Mouse (Mus musculus): ENCODE results near the gene 1700020N01Rik.

The 1700020N01Rik gene

DNA sequence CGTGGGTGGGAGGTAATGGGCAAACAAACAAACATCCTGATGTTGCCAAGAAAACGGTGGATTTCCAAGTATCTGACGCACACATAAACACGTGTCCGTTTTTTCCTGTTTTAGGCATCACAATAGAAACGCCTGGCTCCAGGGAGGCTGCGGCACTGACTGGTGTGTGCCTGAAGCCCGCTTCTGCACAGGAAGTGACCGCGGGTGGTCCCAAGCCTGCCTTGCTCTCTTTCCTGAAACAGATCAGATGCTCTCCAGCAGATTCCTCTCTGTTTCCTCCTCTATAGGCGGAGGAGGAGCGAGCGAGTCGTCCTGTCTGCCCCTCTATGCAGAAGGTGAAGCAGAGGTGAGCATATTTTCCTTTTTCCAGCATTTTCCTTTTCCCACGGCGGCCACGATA, 76.0 kb downstream of the 1700020N01Rik start:
- in situ Hi-C loops (cut with MboI, MseI) = no loop called here

DNA sequence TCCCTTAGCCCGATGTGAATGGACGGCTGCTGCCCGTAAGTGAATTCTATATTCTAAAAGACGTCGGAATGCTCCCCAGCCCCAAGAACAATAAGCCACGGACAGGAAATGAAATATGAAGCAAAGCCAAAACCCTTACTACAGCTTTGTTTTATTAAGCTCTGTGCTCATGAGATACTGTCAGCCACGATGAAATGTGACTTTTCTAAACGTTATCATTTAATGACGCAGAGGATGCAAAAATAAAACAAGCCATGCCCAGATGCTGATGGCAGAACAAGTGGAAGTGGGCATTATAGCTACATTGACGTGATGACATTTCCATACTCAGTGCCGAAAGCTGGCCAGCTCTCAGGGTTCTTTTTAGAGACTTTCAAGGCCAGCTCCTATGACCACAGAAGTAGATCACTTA, 76.8 kb downstream of the 1700020N01Rik start:
- in situ Hi-C loops (cut with MboI, MseI) = no loop called here

DNA sequence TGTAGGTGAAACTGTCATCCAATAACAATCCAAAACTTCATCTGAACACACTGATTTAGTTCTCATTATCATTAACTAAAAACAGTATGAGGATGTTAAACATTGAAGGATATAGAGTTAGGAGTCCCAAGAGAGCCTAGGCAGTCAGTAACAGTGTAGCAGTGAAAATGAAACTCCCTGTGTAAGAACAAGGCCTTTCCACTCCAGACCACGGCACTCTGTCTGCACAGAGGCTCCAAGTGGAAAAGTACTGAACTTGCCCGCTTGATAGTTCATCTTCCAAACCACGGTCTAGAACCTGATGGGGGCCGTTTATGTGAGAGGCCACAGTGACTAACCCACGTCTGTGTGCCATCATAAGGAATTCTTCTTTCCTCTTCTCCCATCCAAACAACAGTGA, 77.2 kb downstream of the 1700020N01Rik start:
- in situ Hi-C loops (cut with MboI, MseI) = no loop called here

All from regulatory T cell (primary cell).